Mouse (Mus musculus): ENCODE measurements around the gene Epo. TPM values are rescaled to one million over a fixed set of nuclear protein-coding genes. Genes with fewer than 3 reads are reported as not detected.

Gene Epo
- polyA plus RNA-seq, 1 experiment from 2014 or later = not detected

- no peak for ATAC-seq
- Histone ChIP-seq H3K4me2 (ENCODE audit: low read length) (no peak overlapping the region), H3K27ac (ENCODE audit: low read depth, low read length) (no peak overlapping the region), H3K9ac (ENCODE audit: low read length) (no peak overlapping the region), H3K36me3 (ENCODE audit: control insufficient read depth, insufficient read depth, low read length) (no peaks in the 10 kb centered on the region), H3K4me3 (ENCODE audit: low read depth, low read length) (no peak overlapping the region), H3K27me3 (replicated peaks; ENCODE audit: control insufficient read depth, insufficient read depth, low read length) (no peaks in the 10 kb centered on the region), H3K9me3 (replicated peaks; ENCODE audit: control insufficient read depth, low read length) (no peaks in the 10 kb centered on the region), H3K4me1 (ENCODE audit: control insufficient read depth, insufficient read depth, low read length) (no peaks in the 10 kb centered on the region)
- WGBS = 14% methylated on average over 8 of the region's 8 CpGs
- DNase-seq (ENCODE audit: low spot score) = no peak
These were observed 51.1 kb downstream of the Epo start for GRCm38 (mm10) chr5:137481897-137482296.

DNA sequence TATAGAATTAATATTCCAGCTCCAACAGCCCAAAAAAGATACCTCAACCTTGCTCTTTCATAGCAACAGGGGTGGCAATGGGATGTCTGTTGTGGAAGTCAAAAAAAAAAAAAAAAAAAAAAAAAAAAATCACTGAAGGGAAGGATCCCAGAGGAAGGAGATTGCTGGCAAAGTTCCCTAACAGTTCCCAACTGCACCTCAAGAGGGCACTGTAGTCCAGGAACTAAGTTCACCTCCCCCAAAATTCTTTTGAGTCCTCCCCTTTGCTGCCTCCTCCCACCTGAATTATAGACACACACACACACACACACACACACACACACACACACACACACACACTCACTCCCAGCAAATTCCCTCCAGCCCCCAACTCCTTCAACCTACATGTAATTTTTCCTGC, 51.9 kb downstream of the Epo start:
- Histone ChIP-seq H3K27ac (ENCODE audit: low read depth, low read length) (no peak overlapping the region), H3K4me2 (ENCODE audit: low read length) (no peak overlapping the region), H3K9ac (ENCODE audit: low read length) (no peak overlapping the region), H3K36me3 (ENCODE audit: control insufficient read depth, insufficient read depth, low read length) (no peaks in the 10 kb centered on the region), H3K4me1 (ENCODE audit: control insufficient read depth, insufficient read depth, low read length) (no peaks in the 10 kb centered on the region), H3K4me3 (ENCODE audit: low read depth, low read length) (no peak overlapping the region), H3K9me3 (replicated peaks; ENCODE audit: control insufficient read depth, low read length) (no peaks in the 10 kb centered on the region), H3K27me3 (replicated peaks; ENCODE audit: control insufficient read depth, insufficient read depth, low read length) (no peaks in the 10 kb centered on the region)
- DNase-seq (ENCODE audit: low spot score) = peak; percentile 89
- no peak for ATAC-seq

DNA sequence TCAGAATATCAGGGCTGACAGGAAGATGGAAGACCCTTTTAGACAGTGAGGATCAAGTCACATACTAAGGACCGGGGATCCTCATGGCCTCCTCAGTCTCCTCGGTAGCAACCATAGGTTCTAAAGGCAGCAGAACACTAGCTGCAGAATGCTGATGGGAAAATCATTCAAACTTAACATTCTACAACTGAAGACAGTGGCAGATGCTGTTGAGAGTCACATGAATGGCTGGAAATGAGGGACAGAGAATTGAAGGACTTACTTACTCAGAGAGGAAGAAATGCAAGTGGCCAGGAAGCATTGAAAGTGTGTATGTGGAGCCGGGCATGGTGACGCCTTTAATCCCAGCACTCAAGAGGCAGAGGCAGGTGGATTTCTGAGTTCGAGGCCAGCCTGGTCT, 56.1 kb downstream of the Epo start, which contains the start of gene Zan:
Gene Zan, minus strand, starts transcription at position 101 of the 400 bp plus-strand sequence.
- Histone ChIP-seq H3K4me2 (ENCODE audit: low read length) (no peak within 1 kb of the TSS), H3K4me1 (ENCODE audit: control insufficient read depth, insufficient read depth, low read length) (no peaks in the 10 kb centered on the region), H3K9me3 (replicated peaks; ENCODE audit: control insufficient read depth, low read length) (no peaks in the 10 kb centered on the region), H3K27me3 (replicated peaks; ENCODE audit: control insufficient read depth, insufficient read depth, low read length) (no peaks in the 10 kb centered on the region), H3K4me3 (ENCODE audit: low read depth, low read length) (no peak within 1 kb of the TSS), H3K9ac (ENCODE audit: low read length) (no peak within 1 kb of the TSS), H3K36me3 (ENCODE audit: control insufficient read depth, insufficient read depth, low read length) (no peaks in the 10 kb centered on the region), H3K27ac (ENCODE audit: low read depth, low read length) (no peak within 1 kb of the TSS)
- WGBS = 83% methylated on average over 5 of the region's 5 CpGs
- ATAC-seq = no peak
- DNase-seq (ENCODE audit: low spot score) = no peak

DNA sequence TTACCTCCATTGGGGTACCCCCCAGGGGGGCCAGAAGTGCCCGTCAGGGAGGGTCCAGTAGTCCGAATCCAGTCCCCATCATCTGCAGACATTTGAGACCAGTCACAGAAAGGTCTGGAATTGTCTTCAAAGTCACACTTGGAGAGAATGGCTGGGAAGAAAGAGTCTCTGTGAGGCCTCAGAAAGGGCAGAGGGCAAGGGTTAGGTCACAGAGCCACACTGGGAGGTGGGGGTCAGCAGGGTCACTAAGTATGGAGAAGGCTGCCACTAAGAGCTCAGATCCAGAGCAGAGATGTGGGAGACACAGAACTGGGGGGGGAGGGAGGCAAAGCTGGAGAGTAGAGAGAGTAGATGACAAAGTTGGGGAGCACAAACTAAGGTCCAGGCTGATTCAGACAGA, 58.7 kb downstream of the Epo start:
- Histone ChIP-seq H3K9me3 (replicated peaks; ENCODE audit: control insufficient read depth, low read length) (no peaks in the 10 kb centered on the region), H3K27me3 (replicated peaks; ENCODE audit: control insufficient read depth, insufficient read depth, low read length) (no peaks in the 10 kb centered on the region), H3K36me3 (ENCODE audit: control insufficient read depth, insufficient read depth, low read length) (no peaks in the 10 kb centered on the region), H3K4me3 (ENCODE audit: low read depth, low read length) (no peak overlapping the region), H3K4me1 (ENCODE audit: control insufficient read depth, insufficient read depth, low read length) (no peaks in the 10 kb centered on the region), H3K27ac (ENCODE audit: low read depth, low read length) (no peak overlapping the region), H3K9ac (ENCODE audit: low read length) (no peak overlapping the region), H3K4me2 (ENCODE audit: low read length) (no peak overlapping the region)
- no peak for ATAC-seq
- WGBS = 33% methylated on average over 2 of the region's 2 CpGs
- DNase-seq (ENCODE audit: low spot score) = no peak

- no peak overlapping the region for H3K9ac ChIP-seq (ENCODE audit: low read length)
- no peaks in the 10 kb centered on the region for H3K36me3 ChIP-seq (ENCODE audit: control insufficient read depth, insufficient read depth, low read length)
- H3K4me1 ChIP-seq (ENCODE audit: control insufficient read depth, insufficient read depth, low read length) = no peaks in the 10 kb centered on the region
- H3K4me3 ChIP-seq (ENCODE audit: low read depth, low read length) = no peak overlapping the region
- 62% methylated on average over 5 of the region's 5 CpGs for WGBS
- DNase-seq (ENCODE audit: low spot score) (no peak), ATAC-seq (no peak)
- no peak overlapping the region for H3K4me2 ChIP-seq (ENCODE audit: low read length)
- no peak overlapping the region for H3K27ac ChIP-seq (ENCODE audit: low read depth, low read length)
- H3K9me3 ChIP-seq (replicated peaks; ENCODE audit: control insufficient read depth, low read length) = no peaks in the 10 kb centered on the region
- no peaks in the 10 kb centered on the region for H3K27me3 ChIP-seq (replicated peaks; ENCODE audit: control insufficient read depth, insufficient read depth, low read length)
These were observed 60.7 kb downstream of the Epo start for GRCm38 (mm10) chr5:137472252-137472904.

GRCm38 (mm10) chr5:137466946-137467345, 66.1 kb downstream of the Epo start:
- WGBS = 95% methylated on average over 6 of the region's 6 CpGs
- Histone ChIP-seq H3K36me3 (ENCODE audit: control insufficient read depth, insufficient read depth, low read length) (no peaks in the 10 kb centered on the region), H3K4me1 (ENCODE audit: control insufficient read depth, insufficient read depth, low read length) (no peaks in the 10 kb centered on the region), H3K9me3 (replicated peaks; ENCODE audit: control insufficient read depth, low read length) (no peaks in the 10 kb centered on the region), H3K27ac (ENCODE audit: low read depth, low read length) (no peak overlapping the region), H3K4me3 (ENCODE audit: low read depth, low read length) (no peak overlapping the region), H3K9ac (ENCODE audit: low read length) (no peak overlapping the region), H3K27me3 (replicated peaks; ENCODE audit: control insufficient read depth, insufficient read depth, low read length) (no peaks in the 10 kb centered on the region), H3K4me2 (ENCODE audit: low read length) (no peak overlapping the region)
- ATAC-seq = no peak
- no peak for DNase-seq (ENCODE audit: low spot score)

DNA sequence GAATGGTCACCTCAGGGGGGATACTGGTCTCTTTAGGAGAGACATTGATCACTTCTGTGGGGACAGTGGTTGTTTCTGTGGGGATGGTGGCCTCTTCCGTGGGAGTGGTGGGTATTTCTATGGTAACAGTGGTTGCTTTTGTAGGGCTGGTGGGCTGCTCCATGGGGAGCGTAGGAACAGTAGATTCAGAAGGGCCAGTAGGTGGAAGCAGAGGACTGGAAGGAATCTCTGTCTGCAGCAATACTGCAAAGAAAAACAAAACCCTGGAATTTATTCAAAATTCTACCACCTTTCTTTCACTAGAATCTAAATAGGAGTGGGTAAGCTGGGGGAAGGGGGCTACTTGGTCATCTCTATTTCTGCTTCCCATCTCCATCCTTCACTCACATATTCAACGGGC, 68.0 kb downstream of the Epo start:
- ATAC-seq (no peak), DNase-seq (ENCODE audit: low spot score) (peak; percentile 27)
- WGBS = 44% methylated on average over 3 of the region's 3 CpGs

GRCm38 (mm10) chr5:137455866-137456591, 77.0 kb downstream of the Epo start:
- WGBS = 83% methylated on average over 7 of the region's 7 CpGs
- H3K9me3 ChIP-seq (replicated peaks; ENCODE audit: control insufficient read depth, low read length) = no peaks in the 10 kb centered on the region

More for the DNA sequence above, 68.0 kb downstream of the Epo start:
- H3K9me3 ChIP-seq (replicated peaks; ENCODE audit: control insufficient read depth, low read length) = no peaks in the 10 kb centered on the region
- no peak overlapping the region for H3K27ac ChIP-seq (ENCODE audit: low read depth, low read length)
- no peaks in the 10 kb centered on the region for H3K27me3 ChIP-seq (replicated peaks; ENCODE audit: control insufficient read depth, insufficient read depth, low read length)
- no peaks in the 10 kb centered on the region for H3K4me1 ChIP-seq (ENCODE audit: control insufficient read depth, insufficient read depth, low read length)
- no peak overlapping the region for H3K4me3 ChIP-seq (ENCODE audit: low read depth, low read length)
- H3K36me3 ChIP-seq (ENCODE audit: control insufficient read depth, insufficient read depth, low read length) = no peaks in the 10 kb centered on the region
- H3K4me2 ChIP-seq (ENCODE audit: low read length) = no peak overlapping the region
- no peak overlapping the region for H3K9ac ChIP-seq (ENCODE audit: low read length)

GRCm38 (mm10) chr5:137455206-137455605, 77.8 kb downstream of the Epo start:
- WGBS = 85% methylated on average over 6 of the region's 6 CpGs
- H3K4me3 ChIP-seq (ENCODE audit: low read depth, low read length) = no peak overlapping the region
- no peak overlapping the region for H3K9ac ChIP-seq (ENCODE audit: low read length)
- no peaks in the 10 kb centered on the region for H3K4me1 ChIP-seq (ENCODE audit: control insufficient read depth, insufficient read depth, low read length)
- no peak overlapping the region for H3K4me2 ChIP-seq (ENCODE audit: low read length)
- no peaks in the 10 kb centered on the region for H3K27me3 ChIP-seq (replicated peaks; ENCODE audit: control insufficient read depth, insufficient read depth, low read length)
- DNase-seq (ENCODE audit: low spot score) = no peak
- H3K36me3 ChIP-seq (ENCODE audit: control insufficient read depth, insufficient read depth, low read length) = no peaks in the 10 kb centered on the region
- no peaks in the 10 kb centered on the region for H3K9me3 ChIP-seq (replicated peaks; ENCODE audit: control insufficient read depth, low read length)
- H3K27ac ChIP-seq (ENCODE audit: low read depth, low read length) = no peak overlapping the region
- no peak for ATAC-seq

More at GRCm38 (mm10) chr5:137455866-137456591, 77.0 kb downstream of the Epo start:
- Histone ChIP-seq H3K4me3 (ENCODE audit: low read depth, low read length) (no peak overlapping the region), H3K9ac (ENCODE audit: low read length) (no peak overlapping the region), H3K27ac (ENCODE audit: low read depth, low read length) (no peak overlapping the region), H3K4me2 (ENCODE audit: low read length) (no peak overlapping the region), H3K36me3 (ENCODE audit: control insufficient read depth, insufficient read depth, low read length) (no peaks in the 10 kb centered on the region), H3K4me1 (ENCODE audit: control insufficient read depth, insufficient read depth, low read length) (no peaks in the 10 kb centered on the region), H3K27me3 (replicated peaks; ENCODE audit: control insufficient read depth, insufficient read depth, low read length) (no peaks in the 10 kb centered on the region)
- DNase-seq (ENCODE audit: low spot score) = no peak
- no peak for ATAC-seq
